Mouse (Mus musculus): Measurements from ENCODE around the gene Cyb561d1. TPM values are rescaled to one million over a fixed set of nuclear protein-coding genes. Genes with fewer than 3 reads are reported as not detected.

Cyb561d1 gene
- polyA plus RNA-seq, 1 experiment, result 3.3 TPM

- peaks cover 52% of the 10 kb centered on the region for H3K36me3 ChIP-seq (replicated peaks; ENCODE audit: low read length)
- no peak overlapping the region for H3K4me3 ChIP-seq (replicated peaks)
- H3K4me1 ChIP-seq, result peaks cover 52% of the 10 kb centered on the region
- no peaks in the 10 kb centered on the region for H3K27me3 ChIP-seq (replicated peaks)
- H3K9me3 ChIP-seq, result no peaks in the 10 kb centered on the region
- TF ChIP-seq FLI1 (IDR thresholded peaks at IDR 0.05; ENCODE audit: low read length) (no peak), GATA1 (IDR thresholded peaks at IDR 0.05; ENCODE audit: borderline replicate concordance, low read length) (no peak)
These were observed 3.5 kb upstream of the Cyb561d1 start for GRCm38 (mm10) chr3:108204470-108204869.

DNA sequence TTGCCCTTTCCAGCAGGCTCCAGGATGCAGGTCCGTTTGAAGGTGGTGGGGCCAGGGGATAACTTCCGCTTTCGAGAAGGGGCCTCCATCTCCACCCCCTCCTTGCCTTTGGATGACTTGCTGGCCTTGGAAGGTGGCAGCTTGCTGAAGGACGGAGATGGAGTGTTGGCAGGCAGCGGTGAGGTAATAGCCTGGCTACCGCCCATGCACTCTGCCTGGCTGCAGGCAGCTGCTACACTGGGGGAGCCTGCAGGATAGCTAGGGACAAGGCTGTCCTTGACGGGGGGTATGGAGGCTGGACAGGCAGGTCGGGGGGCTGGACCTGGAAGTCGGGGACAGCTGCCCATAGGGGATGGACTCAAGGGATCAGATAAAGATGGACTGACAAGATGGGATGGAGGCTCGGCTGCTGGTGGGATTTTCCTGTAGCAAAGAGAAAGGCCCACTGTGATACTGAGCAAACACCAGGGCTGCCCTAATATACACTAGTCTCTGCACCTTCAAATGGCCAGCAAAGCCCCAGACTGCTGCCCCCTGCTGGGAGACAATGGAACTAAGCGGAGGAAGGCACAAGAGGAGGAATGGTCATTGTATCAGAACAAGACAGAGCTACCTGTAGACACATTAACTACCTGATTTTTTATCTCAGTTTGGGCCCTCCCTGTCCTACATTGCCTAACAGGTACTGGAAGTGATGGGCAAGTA lies 2.8 kb upstream of the Cyb561d1 start:
- H3K4me3 ChIP-seq (replicated peaks), result no peak overlapping the region
- peaks cover 52% of the 10 kb centered on the region for H3K4me1 ChIP-seq
- H3K9me3 ChIP-seq, result no peaks in the 10 kb centered on the region
- no peaks in the 10 kb centered on the region for H3K27me3 ChIP-seq (replicated peaks)
- H3K36me3 ChIP-seq (replicated peaks; ENCODE audit: low read length), result peaks cover 59% of the 10 kb centered on the region
- no peak for TF ChIP-seq FLI1 (IDR thresholded peaks at IDR 0.05; ENCODE audit: low read length)
- TF ChIP-seq GATA1 (IDR thresholded peaks at IDR 0.05; ENCODE audit: borderline replicate concordance, low read length), result no peak

- TF ChIP-seq FLI1 (IDR thresholded peaks at IDR 0.05; ENCODE audit: low read length) (no peak), GATA1 (IDR thresholded peaks at IDR 0.05; ENCODE audit: borderline replicate concordance, low read length) (no peak)
- Histone ChIP-seq H3K9me3 (no peaks in the 10 kb centered on the region), H3K4me1 (peaks cover 48% of the 10 kb centered on the region), H3K27me3 (replicated peaks) (no peaks in the 10 kb centered on the region), H3K4me3 (replicated peaks) (no peak overlapping the region), H3K36me3 (replicated peaks; ENCODE audit: low read length) (peaks cover 64% of the 10 kb centered on the region)
These were observed 2.2 kb upstream of the Cyb561d1 start for GRCm38 (mm10) chr3:108203212-108203611.

DNA sequence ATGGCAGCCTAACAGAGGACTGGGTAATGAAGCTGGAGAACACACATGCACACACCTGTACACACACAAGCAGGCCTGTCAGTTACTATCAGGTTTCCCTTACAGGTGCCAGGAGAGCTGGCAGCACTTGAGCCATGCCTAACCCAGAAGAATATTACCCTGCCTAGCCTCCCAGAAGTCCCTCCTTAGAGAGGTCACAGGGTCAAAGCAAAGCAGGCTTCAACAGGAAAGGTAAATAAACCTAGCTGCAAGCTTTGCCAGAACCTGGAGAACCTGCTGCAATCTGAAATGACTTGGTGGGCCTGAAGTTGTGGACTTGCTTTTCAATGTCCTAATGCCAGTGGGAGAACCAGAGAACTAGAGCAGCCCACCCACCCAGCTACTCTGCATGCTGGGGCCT lies 1.5 kb upstream of the Cyb561d1 start:
- TF ChIP-seq FLI1 (IDR thresholded peaks at IDR 0.05; ENCODE audit: low read length), result no peak
- no peak for TF ChIP-seq GATA1 (IDR thresholded peaks at IDR 0.05; ENCODE audit: borderline replicate concordance, low read length)
- H3K36me3 ChIP-seq (replicated peaks; ENCODE audit: low read length), result peaks cover 69% of the 10 kb centered on the region
- no peaks in the 10 kb centered on the region for H3K27me3 ChIP-seq (replicated peaks)
- no peaks in the 10 kb centered on the region for H3K9me3 ChIP-seq
- H3K4me3 ChIP-seq (replicated peaks), result no peak overlapping the region
- peaks cover 52% of the 10 kb centered on the region for H3K4me1 ChIP-seq

DNA sequence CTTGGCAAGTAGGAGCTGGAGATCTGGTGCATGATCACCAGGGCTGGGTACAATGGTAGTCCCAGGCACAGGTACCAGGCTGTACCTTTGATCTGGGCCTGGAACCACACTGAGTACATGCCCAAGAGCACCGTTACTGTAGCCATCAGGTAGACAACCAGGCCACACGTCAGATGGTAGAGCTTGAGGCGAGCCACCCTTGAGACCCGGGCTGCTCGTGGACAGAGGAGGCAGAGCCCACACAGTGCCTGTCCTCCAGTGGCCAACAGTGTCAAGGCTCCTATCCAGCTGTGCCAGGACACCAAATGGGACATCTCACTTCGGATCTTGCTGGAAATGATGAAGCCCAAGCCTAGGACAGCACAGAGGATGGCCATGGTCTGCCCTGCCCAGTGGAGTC lies 1.8 kb downstream of the Cyb561d1 start:
- no peak for TF ChIP-seq GATA1 (IDR thresholded peaks at IDR 0.05; ENCODE audit: borderline replicate concordance, low read length)
- TF ChIP-seq FLI1 (IDR thresholded peaks at IDR 0.05; ENCODE audit: low read length), result no peak
- Histone ChIP-seq H3K4me3 (replicated peaks) (peak overlapping the region; percentile 99), H3K9me3 (no peaks in the 10 kb centered on the region), H3K27me3 (replicated peaks) (no peaks in the 10 kb centered on the region), H3K36me3 (replicated peaks; ENCODE audit: low read length) (peaks cover 64% of the 10 kb centered on the region), H3K4me1 (peaks cover 68% of the 10 kb centered on the region)

GRCm38 (mm10) chr3:108197066-108197497 lies 3.9 kb downstream of the Cyb561d1 start:
- no peak for TF ChIP-seq GATA1 (IDR thresholded peaks at IDR 0.05; ENCODE audit: borderline replicate concordance, low read length)
- TF ChIP-seq FLI1 (IDR thresholded peaks at IDR 0.05; ENCODE audit: low read length), result no peak
- peaks cover 67% of the 10 kb centered on the region for H3K4me1 ChIP-seq

DNA sequence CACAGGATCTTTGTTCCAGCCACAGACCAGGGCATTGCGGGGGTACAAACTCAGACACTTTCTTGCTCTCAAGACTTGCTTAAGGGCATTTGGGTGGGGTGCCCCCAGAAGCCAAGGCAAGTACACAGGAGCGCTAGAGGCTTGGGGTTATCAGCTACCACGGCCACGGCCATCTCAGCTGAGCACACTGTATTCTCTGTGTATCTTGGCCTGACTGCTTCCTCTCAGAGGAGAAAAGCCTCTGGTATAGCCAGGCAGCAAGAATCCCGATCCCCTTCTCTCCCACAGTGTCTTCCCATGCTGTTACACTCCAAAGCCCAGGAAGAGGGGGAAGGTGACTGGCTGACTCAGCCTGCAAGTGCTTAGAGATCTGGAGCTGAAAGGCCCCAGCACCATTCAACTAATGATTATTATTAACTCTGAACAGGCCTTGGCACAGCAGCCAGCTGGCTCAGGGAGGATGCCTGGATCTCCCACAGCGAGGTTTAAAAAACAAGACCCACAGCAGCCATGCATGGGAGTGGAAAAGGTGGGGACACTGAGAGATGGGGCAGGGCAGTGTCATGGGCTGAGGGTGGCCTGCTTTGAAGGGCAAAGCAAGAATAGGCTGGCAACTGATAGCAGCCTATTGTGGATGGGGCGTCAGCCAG lies 4.9 kb downstream of the Cyb561d1 start:
- Histone ChIP-seq H3K4me1 (peaks cover 62% of the 10 kb centered on the region), H3K36me3 (replicated peaks; ENCODE audit: low read length) (peaks cover 59% of the 10 kb centered on the region), H3K9me3 (no peaks in the 10 kb centered on the region), H3K4me3 (replicated peaks) (no peak overlapping the region), H3K27me3 (replicated peaks) (peaks cover 2% of the 10 kb centered on the region)
- TF ChIP-seq FLI1 (IDR thresholded peaks at IDR 0.05; ENCODE audit: low read length) (no peak), GATA1 (IDR thresholded peaks at IDR 0.05; ENCODE audit: borderline replicate concordance, low read length) (no peak)

More at GRCm38 (mm10) chr3:108197066-108197497, 3.9 kb downstream of the Cyb561d1 start:
- no peak overlapping the region for H3K4me3 ChIP-seq (replicated peaks)
- peaks cover 59% of the 10 kb centered on the region for H3K36me3 ChIP-seq (replicated peaks; ENCODE audit: low read length)
- H3K9me3 ChIP-seq, result no peaks in the 10 kb centered on the region
- H3K27me3 ChIP-seq (replicated peaks), result no peaks in the 10 kb centered on the region

DNA sequence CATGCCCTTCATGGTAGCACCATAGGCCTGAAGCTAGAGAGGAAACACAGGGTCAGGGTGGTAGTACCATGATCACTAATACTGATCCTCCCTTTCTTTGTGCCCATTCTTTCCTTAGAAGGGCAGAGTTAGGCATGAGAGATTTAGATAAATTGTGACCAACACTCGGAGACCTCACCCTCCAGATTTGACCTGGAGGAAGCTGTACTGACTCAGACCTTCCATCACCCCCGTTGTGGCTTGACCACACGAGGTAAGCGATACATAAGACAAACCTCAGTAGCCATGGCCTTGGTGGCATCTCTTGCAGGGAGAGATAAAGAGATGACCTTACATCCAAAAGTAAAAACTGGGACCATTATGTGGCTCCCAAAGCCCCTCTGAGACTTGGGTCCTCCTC lies 5.7 kb downstream of the Cyb561d1 start:
- Histone ChIP-seq H3K4me1 (peaks cover 62% of the 10 kb centered on the region), H3K4me3 (replicated peaks) (no peak overlapping the region), H3K27me3 (replicated peaks) (peaks cover 5% of the 10 kb centered on the region), H3K9me3 (no peaks in the 10 kb centered on the region), H3K36me3 (replicated peaks; ENCODE audit: low read length) (peaks cover 59% of the 10 kb centered on the region)
- TF ChIP-seq GATA1 (IDR thresholded peaks at IDR 0.05; ENCODE audit: borderline replicate concordance, low read length) (no peak), FLI1 (IDR thresholded peaks at IDR 0.05; ENCODE audit: low read length) (no peak)

- peaks cover 18% of the 10 kb centered on the region for H3K27me3 ChIP-seq (replicated peaks)
- TF ChIP-seq GATA1 (IDR thresholded peaks at IDR 0.05; ENCODE audit: borderline replicate concordance, low read length) (no peak), FLI1 (IDR thresholded peaks at IDR 0.05; ENCODE audit: low read length) (no peak)
- peaks cover 51% of the 10 kb centered on the region for H3K36me3 ChIP-seq (replicated peaks; ENCODE audit: low read length)
These were observed 7.3 kb downstream of the Cyb561d1 start for GRCm38 (mm10) chr3:108193686-108194085.

GRCm38 (mm10) chr3:108189897-108190296 lies 11.1 kb downstream of the Cyb561d1 start:
- Histone ChIP-seq H3K9me3 (no peaks in the 10 kb centered on the region), H3K4me3 (replicated peaks) (no peak overlapping the region), H3K4me1 (peaks cover 44% of the 10 kb centered on the region), H3K27me3 (replicated peaks) (peaks cover 54% of the 10 kb centered on the region), H3K36me3 (replicated peaks; ENCODE audit: low read length) (peaks cover 13% of the 10 kb centered on the region)
- no peak for TF ChIP-seq GATA1 (IDR thresholded peaks at IDR 0.05; ENCODE audit: borderline replicate concordance, low read length)
- TF ChIP-seq FLI1 (IDR thresholded peaks at IDR 0.05; ENCODE audit: low read length), result no peak

More at GRCm38 (mm10) chr3:108193686-108194085, 7.3 kb downstream of the Cyb561d1 start:
- Histone ChIP-seq H3K4me3 (replicated peaks) (no peak overlapping the region), H3K4me1 (peaks cover 57% of the 10 kb centered on the region), H3K9me3 (no peaks in the 10 kb centered on the region)
